Mouse (Mus musculus) lung, adult 18-20 months (tissue): ENCODE data around the gene Hmgb1.

Source experiments
- DNase-seq, 2 experiments: peaks; one replicate each; pipeline ENCODE4 v3.0.0; 2022; ENCODE audit warnings: mixed read lengths in 2 of 2

The Hmgb1 gene

DNA sequence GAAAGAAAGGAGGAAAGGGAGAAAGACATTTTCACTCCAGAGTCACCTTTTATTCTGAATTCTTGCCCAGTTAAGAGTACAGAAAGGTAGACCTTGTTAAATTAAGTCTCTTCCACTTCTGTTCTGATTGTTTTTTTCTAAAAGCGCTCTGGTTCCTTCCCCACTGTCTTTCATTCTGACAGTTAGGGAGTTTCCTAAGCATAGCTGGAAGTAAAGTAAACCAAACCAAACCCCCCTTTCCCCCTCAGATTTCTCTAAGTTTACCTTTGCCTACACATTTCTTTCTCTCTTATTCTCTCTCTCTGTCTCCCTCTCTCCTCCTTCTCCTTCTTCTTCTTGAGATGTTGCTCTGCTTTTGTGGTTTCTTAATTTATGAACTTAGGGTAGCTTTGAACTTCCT lies 85.3 kb downstream of the Hmgb1 start:
- DNase-seq = no peak

DNA sequence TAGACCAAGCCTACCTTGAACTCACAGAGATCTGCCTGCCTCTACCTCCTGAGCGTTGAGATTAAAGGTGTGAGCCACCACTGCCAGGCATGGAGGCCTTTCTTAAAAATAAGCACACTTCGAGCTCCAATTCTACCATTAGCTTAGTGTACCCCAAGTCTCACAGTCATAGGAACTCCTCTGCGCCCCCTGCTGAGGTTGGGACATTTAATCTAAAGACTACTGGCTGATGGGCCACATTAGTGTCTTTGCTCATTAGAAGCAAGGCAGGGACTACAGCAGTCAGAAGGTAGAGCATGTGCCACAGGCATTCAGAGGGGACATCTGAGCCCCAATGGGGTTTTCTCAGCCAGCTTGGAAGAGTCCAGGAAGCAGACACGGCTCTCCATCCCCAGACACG lies 86.4 kb downstream of the Hmgb1 start:
- DNase-seq = no peak

GRCm38 (mm10) chr5:149096284-149096683 lies 88.0 kb downstream of the Hmgb1 start:
- DNase-seq = no peak

GRCm38 (mm10) chr5:149092926-149093325 lies 91.4 kb downstream of the Hmgb1 start:
- DNase-seq = no peak

GRCm38 (mm10) chr5:149092526-149092925 lies 91.8 kb downstream of the Hmgb1 start:
- no peak for DNase-seq

- DNase-seq = no peak
Observed at GRCm38 (mm10) chr5:149091256-149091655, 93.0 kb downstream of the Hmgb1 start.

DNA sequence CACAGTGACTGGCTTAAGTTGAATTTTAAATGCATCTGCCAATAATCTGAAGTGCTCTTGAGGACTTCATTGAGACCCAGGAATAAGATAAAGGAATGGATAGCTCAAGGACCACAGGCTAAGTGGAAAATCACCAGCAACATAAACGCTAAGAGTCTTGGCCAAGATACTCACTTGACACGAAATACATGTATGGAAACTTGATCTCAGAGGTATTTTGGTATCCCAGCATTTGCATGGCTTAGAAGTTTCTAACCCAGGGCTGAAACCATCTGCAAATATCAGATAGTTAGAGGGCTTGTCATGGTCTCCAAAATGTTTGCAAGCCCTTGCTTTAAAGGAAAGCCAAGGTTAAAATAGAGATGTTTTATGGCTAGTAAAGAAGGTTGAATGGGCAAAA lies 94.4 kb downstream of the Hmgb1 start:
- DNase-seq = no peak

DNA sequence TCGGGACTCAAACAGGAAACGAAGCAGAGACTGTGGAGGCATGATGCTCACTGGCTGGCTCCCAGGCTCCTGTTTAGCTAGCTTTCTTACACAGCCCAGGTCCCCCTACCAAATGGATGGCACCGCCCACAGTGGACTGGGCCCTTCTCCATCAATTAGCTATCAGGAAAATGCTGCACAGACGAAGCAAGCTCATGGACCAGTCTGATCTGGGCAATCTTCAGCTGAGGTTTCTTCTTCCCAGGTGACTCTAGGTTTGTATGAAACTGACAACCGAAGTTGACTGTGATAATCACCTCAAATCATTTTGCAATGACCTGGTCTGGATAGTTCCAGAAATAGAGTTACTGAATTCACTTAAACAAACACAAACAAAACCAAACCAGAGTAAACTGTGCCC lies 94.8 kb downstream of the Hmgb1 start:
- DNase-seq = no peak

- peak in 1 of 2 experiments; percentile 9 for DNase-seq
Observed at GRCm38 (mm10) chr5:149088891-149089290, 95.4 kb downstream of the Hmgb1 start.

DNA sequence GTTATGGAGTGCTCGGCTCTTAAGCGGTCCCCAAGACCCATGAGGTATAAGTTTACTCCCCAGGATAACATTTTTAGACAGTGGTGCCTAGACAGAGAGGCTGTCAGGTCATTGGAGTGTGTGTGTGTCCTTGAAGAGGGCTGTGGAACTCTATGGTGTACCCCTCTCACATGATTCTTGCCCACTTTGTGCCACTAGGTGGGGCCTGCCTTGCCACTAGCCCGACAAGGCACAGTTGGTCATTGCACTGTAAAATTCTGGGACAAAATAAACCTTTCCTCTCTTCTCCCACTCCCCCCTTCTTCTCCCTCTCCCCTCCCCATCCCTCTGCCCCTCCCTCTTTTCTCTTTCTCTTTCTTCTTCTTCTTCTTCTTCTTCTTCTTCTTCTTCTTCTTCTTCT lies 96.1 kb downstream of the Hmgb1 start:
- DNase-seq = no peak

- DNase-seq = no peak
Observed at GRCm38 (mm10) chr5:149086382-149087244, 97.7 kb downstream of the Hmgb1 start.

- DNase-seq = no peak
Observed at GRCm38 (mm10) chr5:149080466-149080865, 103.8 kb downstream of the Hmgb1 start.

DNA sequence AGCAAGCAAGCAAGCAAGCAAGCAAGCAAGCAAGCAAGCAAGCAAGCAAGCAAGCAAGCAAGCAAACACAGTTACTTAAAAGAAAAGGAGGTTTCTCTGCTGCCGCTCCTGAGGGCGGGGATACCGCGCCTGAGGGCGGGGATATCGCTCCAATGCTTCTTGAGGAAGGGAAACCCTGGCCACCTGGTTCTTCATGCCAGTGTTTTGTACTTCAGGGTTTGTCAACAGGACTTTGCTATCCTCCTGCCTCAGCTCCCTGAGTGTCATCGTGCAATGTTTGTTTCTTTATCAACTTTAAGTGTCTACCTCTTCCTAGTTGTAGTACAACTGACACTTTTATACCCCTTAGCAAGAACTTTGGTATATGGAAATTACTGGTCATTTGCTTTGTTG lies 104.5 kb downstream of the Hmgb1 start:
- peak in 1 of 2 experiments; percentile 13 for DNase-seq

DNA sequence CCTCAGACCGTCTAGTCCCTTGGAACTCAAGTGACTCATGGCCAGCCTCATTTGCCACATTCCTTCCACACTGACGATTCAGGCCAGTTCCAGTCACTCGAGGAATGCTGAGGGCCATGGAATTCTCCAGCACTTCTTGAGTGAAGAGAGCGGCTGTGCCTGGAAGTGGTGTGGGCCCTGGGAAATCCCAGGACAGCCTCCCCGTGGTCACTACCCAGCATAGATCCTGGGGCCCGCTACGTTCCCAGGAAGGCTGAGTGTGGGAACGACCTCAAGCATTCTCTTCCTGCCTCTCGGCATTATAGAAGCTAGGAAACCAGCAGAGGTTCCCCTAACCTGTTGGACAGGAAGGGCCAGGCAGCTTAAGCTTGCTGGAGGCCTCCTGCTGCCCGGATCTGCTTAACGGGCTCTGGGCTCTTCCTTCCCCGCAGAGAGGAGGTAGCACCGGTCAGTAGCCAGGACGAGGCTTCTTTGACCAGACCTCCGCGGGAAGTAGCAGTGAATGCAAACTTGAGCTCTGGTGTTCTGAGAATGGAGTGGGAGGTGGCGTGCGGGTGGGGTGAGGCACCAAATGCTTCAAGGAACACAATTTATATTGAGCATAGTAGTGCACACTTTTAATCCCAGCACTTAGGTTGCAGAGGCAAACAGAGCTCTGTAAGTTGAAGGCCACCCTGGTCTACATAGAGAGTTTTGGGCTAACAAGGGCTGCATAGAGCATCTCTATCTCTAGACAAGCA lies 105.1 kb downstream of the Hmgb1 start:
- DNase-seq = peak; percentile 56 to 62

DNA sequence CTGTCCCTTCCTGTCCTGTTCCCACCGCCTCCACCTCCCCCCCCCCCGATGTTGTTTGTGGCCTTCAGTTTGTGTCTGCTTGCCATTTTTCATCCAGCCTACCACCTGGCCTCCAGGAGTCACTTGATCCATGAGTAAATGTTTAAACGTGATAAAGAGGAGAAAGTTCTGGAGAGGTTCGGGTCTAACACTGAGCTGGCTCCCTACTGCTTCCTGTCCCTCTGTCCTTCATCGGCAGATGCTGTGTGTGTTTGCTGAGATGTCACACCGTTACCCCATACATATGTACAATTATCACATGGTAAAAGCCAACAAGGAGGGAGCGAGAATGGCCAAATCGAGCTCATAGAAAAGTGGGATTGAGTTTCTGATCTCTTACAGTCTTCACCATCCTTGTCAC lies 107.2 kb downstream of the Hmgb1 start:
- DNase-seq = no peak

GRCm38 (mm10) chr5:149071546-149071945 lies 112.7 kb downstream of the Hmgb1 start:
- DNase-seq = no peak

- DNase-seq = no peak
Observed at GRCm38 (mm10) chr5:149068745-149069144, 115.5 kb downstream of the Hmgb1 start.

DNA sequence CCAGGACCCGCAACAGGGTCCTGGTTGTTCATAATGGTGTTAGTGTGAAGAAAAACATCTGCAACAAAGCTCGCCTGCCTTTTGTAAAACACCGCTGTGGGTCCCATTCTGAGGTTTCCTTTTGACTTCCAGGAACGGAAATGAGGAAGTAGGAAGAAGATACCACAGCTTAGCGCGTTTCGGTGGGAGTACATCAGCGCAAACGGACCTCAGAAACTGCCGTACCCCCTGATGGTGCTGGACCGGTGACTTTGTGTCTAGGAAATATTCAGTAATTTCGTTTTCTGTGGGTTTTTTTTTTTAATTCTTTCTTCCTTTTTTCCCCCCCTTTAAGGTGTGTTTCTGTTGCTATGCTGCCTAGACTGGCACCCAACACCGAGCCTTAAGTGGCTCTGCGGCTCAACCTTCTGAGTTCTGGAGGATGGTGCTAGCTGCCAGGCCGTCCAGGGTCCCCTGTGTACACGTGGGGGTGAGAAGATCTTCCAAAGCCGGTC lies 116.0 kb downstream of the Hmgb1 start:
- DNase-seq = no peak

DNA sequence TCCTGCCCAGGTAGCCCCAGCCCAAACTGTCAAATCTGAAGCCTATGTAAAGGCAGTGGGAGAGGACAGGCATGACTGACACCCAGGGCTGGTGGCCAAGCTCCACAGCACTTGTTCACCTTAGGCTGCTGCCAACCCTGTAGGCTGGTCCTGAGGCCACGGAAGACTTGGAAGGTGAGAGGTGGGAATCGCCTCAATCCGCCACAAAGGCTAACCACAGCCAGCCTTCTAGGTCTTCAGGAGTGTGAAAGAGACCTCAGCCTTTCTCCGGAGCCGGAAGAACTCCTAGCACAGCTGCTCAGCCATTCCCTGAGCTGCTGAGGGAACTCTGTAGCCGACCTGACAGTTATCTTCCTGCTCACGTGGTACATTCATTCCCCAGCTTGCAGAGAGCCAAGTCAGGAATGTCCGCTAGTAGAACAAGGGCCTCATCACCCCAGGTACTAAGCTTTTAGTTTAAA lies 116.8 kb downstream of the Hmgb1 start:
- no peak for DNase-seq

DNA sequence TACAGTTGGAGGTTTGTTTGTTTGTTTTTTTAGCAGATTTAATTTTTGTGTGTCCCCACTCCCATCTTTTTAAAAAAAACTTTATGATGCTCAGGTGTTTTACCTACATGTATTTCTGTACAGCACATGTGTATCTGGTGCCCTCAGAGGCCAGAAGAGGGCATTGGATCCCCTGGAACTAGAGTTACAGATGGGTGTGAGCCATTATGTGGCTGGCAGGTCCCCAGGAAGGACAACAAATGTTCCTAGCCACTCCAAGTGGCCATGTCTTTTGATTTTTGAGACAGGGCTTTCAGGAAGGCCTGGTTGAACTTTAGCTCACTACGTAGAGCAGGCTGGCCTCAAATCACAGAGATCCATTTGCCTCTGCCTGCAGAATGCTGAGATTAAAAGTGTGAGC lies 121.5 kb downstream of the Hmgb1 start:
- DNase-seq = peak; percentile 35 to 63

DNA sequence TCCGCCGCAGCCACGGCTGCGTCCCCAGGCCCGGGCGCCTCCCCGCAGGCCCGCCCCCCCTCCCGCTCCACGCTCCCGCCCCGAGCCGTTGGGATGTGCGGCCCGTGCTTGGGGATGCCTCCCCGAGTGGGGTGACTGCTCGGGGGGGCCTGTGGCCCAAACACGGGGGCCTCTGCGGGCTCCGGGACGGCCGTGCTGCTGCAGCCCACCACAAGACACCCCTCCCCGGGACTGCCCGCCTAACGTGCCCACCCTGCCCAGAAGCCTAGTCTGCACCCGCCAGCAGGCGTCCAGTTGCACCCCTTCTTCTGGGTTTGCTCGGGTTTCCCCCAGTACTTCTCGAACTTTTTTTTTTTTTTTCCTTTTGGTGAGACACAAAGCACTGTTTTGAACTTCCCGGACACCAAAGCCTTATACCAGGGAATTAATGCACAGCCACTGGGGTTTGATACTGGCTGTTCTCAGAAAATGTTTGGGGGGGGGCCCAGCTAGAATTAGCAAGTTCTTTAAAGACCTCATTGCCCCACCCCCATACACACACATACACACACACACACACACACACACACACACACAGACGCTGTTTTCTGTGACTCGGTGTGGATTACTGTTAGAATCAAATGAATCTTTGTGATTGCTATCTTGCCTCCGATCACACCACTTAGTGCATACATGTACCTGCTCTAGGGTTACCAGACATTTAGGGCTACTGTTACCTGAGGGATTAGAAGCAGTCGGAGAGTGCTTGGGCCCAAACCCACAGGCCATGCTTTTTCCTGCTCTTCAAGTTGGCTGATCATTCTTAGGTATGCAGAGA lies 130.7 kb downstream of the Hmgb1 start:
- DNase-seq = peak in 1 of 2 experiments; percentile 20

- DNase-seq = peak; percentile 99
Observed at GRCm38 (mm10) chr5:149052421-149053338, 131.6 kb downstream of the Hmgb1 start.
